27 mouse cellular contexts compared by ENCODE assay signal in the genomic region with DNA sequence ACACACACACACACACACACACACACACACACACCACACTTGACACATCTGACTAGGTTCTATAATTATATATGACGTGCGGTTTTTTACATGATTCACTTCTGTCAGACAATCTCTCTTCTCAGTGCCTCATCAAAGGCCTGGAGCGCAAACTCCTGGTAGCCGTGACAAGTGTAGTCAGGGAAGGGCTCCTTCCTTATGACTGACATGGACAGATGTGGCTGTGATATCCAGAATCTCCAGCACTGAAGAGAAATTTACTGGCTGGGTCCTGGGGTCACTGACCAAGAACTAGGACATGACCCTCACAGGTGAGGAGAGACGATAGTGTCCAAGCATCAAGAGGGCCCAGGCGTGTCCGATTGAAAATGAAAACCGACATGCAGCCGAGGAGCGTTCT.
"Had no signal": no experiment of that assay in that cellular context is flagged by ENCODE, and none has a peak within 500 bp of the region (broad histone marks: within the 10 kb centered on the region; RNA-seq: fewer than 3 reads in every experiment).

No protein-coding gene starts in this region.

- H3K27me3 ChIP-seq: embryonic facial prominence, embryonic 12.5 days; embryonic facial prominence, embryonic 13.5 days; embryonic facial prominence, embryonic 15.5 days; forebrain, embryonic 12.5 days; forebrain, embryonic 13.5 days; forebrain, embryonic 15.5 days had no signal

- ATAC-seq: forebrain, embryonic 13.5 days; forebrain, embryonic 14.5 days; forebrain, embryonic 15.5 days; forebrain, embryonic 16.5 days; forebrain, postnatal 0 days had no signal

- H3K9me3 ChIP-seq: embryonic facial prominence, embryonic 10.5 days; embryonic facial prominence, embryonic 12.5 days; embryonic facial prominence, embryonic 13.5 days; embryonic facial prominence, embryonic 15.5 days; forebrain, embryonic 10.5 days; forebrain, embryonic 12.5 days; forebrain, embryonic 13.5 days; forebrain, embryonic 15.5 days had no signal

- H3K9ac ChIP-seq: embryonic facial prominence, embryonic 12.5 days; embryonic facial prominence, embryonic 13.5 days; embryonic facial prominence, embryonic 15.5 days; forebrain, embryonic 12.5 days; forebrain, embryonic 13.5 days; forebrain, embryonic 15.5 days; forebrain, postnatal 0 days had no signal

- H3K4me1 ChIP-seq: embryonic facial prominence, embryonic 10.5 days; embryonic facial prominence, embryonic 12.5 days; embryonic facial prominence, embryonic 13.5 days; embryonic facial prominence, embryonic 15.5 days; forebrain, embryonic 13.5 days had no signal

- H3K27ac ChIP-seq: embryonic facial prominence, embryonic 10.5 days; embryonic facial prominence, embryonic 12.5 days; embryonic facial prominence, embryonic 13.5 days; embryonic facial prominence, embryonic 15.5 days; forebrain, embryonic 10.5 days; forebrain, embryonic 12.5 days; forebrain, embryonic 13.5 days; forebrain, embryonic 15.5 days; gastrocnemius, adult 2 months; heart, adult 2 months had no signal

- H3K4me2 ChIP-seq: embryonic facial prominence, embryonic 12.5 days; embryonic facial prominence, embryonic 13.5 days; embryonic facial prominence, embryonic 15.5 days; forebrain, embryonic 12.5 days; forebrain, embryonic 13.5 days; forebrain, embryonic 15.5 days had no signal

- H3K36me3 ChIP-seq: embryonic facial prominence, embryonic 10.5 days; embryonic facial prominence, embryonic 12.5 days; embryonic facial prominence, embryonic 13.5 days; embryonic facial prominence, embryonic 15.5 days; forebrain, embryonic 10.5 days; forebrain, embryonic 12.5 days; forebrain, embryonic 15.5 days had no signal

- H3K4me3 ChIP-seq: embryonic facial prominence, embryonic 10.5 days; embryonic facial prominence, embryonic 12.5 days; embryonic facial prominence, embryonic 13.5 days; embryonic facial prominence, embryonic 15.5 days; erythroblast, embryonic 14.5 days; forebrain, embryonic 10.5 days; forebrain, embryonic 12.5 days; forebrain, embryonic 13.5 days; forebrain, embryonic 15.5 days; gastrocnemius, adult 2 months; heart, adult 2 months had no signal

- DNase-seq: cerebellum, adult 9-10 months; cerebellum, adult 9-11 months; cerebellum, postnatal 10 days; cerebellum, postnatal 14 days; cerebellum, postnatal 25 days; cerebellum, postnatal 36 days; embryo, embryonic 11 days; forebrain, postnatal 0 days; gastrocnemius, adult 2 months; gastrocnemius, postnatal 10 days; gastrocnemius, postnatal 14 days; gastrocnemius, postnatal 25 days; gastrocnemius, postnatal 36 days; heart, adult 11 months; heart, adult 18-20 months; heart, adult 2 months had no signal
